Mouse (Mus musculus) T-helper 1 cell (primary cell): ENCODE measurements at regions not wholly inside any gene's neighbourhood (a gene's known extent, or its start where the extent isn't known, plus 50 kb on each side); places are given as distances from the start of the nearest gene placed in this dataset.

Source experiments
- in situ Hi-C: fragments of 300-600 bp; cut with MboI, MseI; formaldehyde crosslinking; loops from one replicate; pipeline ENCODE4 v1.15.1; 2025; ENCODE audit warnings: high pct_unique_total_duplicates

DNA sequence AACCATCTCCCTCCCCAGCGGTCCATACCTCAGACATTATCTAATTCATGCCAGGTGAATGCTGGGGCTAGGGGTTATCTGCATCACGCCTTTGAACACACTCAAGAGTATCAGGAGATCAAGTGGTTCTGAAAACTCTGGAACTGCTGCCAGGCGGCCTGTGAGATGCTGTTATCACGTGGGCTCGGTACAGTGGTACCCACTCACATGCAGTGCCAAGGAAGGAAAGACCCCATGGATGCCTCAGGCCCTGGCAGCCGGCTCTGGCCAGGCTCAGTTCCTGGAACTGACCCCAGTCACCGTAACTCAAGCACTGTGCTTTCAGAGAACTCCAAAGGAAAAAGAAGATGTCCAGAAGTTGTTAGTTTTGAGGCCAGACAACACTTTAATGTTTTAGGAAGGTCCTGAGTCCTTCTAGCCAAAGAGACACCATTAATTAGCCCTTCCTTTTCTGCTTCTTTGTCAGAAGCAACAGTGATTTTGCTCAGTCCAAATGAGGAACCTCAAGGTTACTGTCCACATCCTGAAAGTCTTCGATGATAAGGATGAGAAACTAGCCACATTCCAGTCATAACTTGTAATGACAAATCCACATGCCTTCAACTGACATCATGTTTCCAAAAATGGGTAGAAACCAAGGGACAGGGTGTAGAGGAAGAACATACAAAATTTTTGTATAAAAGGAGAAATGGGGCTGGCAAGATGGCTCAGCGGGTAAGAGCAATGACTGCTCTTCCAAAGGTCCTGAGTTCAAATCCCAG is 126.1 kb downstream of the Zbtb18 start:
- in situ Hi-C loops, result no loop called here

DNA sequence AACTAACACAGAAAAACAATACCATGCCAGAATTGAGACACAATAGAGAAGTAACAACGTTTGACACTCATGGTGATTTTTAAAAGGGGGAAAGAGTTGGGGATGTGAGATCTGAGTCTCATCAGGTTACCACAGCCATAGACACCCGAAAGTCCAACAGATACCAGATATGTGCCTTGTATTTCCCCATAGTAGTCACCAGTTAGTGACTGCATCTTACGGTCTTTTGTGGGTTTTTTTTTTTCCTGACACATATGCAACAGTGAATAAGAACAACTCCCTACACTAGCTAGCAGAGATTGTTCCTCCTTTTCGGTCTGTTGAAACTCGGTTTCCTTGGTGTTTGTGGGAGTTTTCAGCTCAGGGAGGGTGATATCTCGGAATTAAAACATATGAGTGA is 127.4 kb downstream of the Zbtb18 start:
- in situ Hi-C loops, result no loop called here

DNA sequence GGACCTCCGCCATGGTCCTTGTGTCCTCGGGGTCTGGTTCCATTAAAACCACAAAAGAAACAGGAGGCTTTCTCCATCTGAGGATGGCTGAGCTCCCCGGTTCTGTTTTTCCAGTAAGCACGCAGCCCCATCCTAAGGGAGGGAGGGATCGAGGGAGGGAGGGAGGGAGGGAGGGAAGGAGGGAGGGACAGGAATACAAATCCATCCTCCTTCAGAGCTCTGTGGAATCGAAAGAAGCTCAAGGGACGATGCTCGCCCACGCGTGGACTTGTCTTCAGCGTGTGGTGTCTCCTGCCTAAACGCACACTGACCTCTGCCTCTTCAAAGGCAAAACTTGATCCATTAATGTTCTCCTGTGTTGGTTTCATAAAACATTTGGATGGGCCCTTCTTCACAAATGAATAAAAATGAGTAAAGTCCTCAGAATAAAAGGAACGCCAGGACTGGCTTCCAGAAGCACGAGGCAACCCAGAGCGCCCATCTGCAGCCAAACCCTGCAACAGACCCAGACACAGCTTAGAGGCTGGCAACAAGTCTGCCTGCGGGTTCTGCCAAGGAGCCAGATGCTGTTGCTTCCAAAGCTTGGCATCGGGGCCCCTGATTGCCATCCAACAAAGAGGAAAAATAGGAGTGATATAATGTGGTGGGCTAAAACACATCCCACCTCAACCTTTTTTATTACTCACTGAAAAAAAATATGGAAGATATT is 131.0 kb downstream of the Zbtb18 start:
- in situ Hi-C loops, result no loop called here

DNA sequence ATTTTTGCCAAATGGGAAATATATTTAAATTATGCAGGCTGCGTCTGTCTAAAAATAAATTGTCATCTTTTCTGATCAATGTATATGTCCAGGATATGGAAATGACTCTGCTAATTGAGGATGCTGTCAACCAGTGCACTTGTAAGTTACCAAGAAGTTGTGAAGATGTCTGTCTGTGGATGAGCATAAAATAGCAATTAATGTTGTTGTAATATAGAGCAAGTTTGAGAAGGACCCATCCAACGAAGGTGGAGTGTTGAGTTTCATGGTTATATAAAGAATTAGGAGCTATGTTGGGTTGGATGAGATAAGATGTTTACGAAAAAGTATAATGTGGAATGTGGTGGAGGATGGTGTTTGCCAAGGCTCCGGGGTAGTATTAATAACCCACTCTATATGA is 131.6 kb downstream of the Zbtb18 start:
- in situ Hi-C loops, result no loop called here

DNA sequence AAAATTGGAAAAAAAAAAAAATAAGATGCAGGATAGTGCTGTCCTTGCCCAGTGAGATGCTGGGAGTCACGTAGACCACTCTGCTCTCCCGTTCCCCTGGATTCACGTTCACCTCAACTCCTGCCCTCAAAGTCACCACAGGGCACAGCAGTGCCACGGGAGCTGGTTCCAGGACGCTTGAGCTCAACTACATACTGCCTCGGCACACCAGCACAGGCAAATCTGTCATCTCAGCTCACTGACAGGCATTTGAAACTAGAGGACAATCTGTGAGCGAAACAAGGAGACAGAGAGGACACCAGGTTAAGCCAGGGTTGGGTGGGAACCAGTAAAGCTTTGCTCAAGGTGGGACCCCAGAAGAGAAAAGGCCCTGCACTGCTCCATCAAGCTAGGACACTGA is 132.2 kb downstream of the Zbtb18 start:
- in situ Hi-C loops, result no loop called here

DNA sequence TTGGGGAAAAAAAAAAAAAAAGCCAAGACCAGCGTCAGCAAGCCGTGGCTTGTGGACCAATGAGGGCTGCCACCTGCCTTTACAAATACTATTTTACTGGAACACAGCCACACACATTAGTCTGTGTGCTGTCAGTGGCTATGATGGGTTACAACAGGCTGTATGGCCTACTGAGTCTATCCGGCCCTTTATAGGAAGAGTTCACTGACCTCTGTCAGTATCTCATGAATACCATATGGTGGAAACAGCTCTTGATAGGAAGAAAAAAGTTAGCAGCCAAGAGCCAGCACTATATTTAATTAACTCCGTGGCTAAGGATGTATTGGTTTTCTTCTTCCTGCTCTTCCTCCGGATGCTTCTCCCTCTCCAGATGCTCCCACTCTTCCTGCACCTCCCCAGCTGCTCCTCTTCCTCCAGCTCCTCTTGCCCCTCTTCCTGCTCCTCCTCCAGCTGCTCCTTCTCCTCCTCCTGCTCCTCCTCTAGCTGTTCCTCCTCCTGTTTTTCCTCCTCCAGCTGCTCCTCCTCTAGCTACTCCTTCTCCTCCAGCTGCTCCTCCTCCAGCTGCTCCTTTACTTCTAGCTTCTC is 142.2 kb downstream of the Zbtb18 start:
- in situ Hi-C loops, result no loop called here

DNA sequence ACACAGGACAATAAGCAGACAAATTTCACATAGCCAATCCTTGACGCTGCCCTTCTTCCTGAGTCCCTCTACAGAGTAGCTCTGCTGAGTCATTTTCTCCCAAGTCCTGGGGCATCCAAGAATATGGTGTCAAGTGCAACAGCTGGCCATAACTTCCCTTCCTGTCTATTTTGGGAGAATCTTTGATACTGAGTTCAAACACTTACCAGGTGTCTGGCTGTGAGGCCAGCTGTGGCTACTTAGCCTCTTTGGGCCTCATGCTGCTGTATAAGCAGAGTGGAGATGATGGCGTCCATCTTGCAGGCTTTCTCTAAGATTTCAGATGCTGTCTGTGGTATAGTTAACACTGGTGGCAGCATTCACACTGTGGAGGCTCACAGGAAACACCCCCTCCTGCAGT is 143.2 kb downstream of the Zbtb18 start:
- in situ Hi-C loops, result no loop called here

DNA sequence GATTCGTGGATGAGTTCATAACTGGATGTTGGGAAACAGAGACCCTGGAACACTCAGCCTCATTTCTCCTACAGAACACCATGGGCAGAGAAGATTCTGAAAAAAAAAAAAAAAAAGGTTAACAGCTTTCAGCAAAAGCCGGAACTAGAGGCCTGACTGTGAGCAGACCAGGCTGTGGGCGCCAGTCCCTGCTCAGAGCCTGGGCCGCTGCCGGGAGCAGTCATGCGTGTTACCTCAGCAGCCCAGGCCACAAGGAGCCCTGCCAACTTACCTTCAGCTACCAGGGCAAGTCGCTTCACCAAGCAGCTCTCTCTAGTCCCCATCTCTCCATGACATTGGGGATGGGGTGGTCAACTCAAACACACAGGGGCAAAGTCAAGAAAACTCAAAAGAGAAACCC is 140.6 kb upstream of the 1700016C15Rik start:
- in situ Hi-C loops, result no loop called here

DNA sequence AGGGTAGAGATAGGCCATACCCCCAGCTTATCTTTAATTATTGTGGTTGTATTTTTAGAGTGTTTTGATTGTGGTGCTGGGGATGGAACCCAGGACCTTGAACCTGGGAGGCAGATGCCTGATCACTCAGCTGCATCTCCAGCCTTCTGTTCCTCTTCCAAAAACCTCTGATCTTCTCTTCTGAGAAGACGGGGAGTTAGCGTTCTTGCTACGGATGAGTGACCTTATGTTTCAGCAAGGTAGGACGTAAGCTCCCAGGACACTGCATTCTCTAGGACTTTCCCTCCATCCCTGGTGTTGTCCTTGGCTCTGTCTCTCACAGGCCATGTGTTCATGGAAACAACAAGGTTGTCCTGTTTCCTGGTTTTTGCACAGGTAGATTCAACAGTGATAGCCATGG is 140.0 kb upstream of the 1700016C15Rik start:
- in situ Hi-C loops, result no loop called here

DNA sequence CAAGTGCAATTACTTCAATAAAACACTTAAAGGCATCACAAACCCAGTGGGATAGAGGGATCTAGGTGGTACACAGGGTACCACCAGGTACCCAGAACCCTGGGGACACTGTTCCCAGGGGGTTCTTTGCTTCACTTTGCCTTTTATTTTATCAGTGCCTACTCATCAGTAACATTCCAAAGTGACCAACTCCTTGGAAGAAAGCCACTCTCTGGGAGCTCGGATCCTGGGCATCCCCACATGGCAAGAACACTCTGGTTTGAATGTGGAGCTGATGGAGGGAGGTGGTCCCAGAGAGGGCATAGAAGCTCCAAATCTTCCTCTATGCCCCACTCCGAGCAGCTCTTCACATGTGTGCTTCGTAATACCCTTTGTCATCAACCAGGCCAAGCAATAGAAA is 137.9 kb upstream of the 1700016C15Rik start:
- in situ Hi-C loops, result no loop called here

DNA sequence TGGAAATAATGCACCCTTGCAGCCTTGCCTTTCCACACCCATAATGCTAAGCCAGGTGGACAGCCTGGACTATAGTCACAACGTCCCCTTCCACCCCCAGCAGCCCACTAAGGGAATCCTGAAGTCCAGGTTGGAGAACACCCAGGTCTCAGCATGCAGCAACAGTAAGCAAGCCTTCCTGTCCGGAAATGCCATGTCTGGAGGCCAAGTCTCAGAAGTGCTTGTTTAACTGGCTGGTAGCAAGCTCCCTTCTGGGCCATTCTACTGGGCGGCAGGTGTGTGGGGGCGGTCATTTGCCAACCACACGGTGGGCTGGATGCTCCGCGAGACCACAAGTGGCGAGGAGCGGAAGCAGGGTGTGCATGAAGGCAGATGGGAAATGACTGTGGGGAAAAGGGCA is 137.3 kb upstream of the 1700016C15Rik start:
- in situ Hi-C loops, result no loop called here

DNA sequence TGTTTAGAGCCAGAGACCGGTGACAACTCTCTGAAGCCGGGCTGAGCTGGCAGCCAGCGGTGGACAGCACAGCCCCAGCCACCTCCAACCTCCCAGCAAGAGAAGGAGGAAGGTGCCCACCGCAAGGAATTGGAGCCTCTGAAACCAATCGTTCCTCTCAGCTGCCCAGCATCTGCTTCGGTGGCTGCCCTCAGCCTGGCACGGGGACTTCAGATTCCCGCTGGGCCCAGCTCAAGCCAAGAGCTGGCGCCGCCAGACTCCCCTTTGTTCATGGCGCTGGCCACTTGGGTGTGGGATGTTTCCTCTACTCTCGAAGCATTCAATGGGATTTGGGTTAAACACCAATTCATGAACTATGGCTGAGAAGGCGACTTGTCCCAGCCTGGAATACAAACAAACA is 135.3 kb upstream of the 1700016C15Rik start:
- in situ Hi-C loops, result no loop called here

DNA sequence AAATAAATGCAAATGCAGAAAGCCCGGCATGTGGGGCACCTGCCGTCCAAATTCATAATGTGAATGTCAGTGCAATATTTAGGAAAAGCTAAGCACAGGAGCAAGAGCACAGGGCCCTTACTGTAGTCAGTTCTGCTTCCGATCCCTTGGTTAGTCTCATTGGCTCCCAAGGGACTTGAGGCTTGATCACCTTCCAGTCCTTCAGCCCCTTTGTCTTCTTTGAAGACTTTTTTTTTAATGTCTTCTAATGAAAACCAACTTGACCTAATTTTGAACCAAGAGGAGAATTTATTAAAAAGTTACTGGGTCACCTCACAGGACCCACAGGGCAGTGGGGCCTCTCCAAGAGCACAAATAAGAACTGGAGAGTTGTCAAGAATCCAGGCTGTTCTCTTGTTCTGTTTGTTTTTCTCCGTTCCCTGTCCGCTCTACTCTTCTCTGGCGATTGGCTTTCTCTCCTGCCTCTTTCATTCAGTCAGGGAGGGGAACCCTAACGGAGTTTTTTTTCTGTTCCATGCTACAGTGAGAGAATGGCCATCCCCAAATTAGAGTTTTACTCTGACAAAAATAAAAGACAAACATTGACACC is 134.2 kb upstream of the 1700016C15Rik start:
- in situ Hi-C loops, result no loop called here

DNA sequence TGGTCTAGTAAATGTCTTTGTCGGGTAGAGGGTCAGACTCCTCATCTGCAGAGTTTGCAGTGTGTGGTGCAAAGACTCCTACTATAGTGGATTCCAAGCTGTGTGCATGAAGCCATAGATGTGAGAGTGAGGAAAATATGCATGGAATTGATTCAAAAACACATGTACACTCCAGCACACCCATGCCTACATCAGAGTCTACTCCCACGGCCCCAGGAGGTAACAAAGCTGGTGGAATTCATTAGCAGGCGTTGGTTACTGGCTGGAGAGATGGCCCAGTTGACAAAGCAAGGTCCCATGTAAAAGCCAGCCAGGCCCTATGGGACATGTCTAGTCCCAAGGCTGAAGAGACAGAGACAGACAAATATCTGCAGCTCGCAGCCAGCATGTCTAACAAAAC is 132.6 kb upstream of the 1700016C15Rik start:
- in situ Hi-C loops, result no loop called here

DNA sequence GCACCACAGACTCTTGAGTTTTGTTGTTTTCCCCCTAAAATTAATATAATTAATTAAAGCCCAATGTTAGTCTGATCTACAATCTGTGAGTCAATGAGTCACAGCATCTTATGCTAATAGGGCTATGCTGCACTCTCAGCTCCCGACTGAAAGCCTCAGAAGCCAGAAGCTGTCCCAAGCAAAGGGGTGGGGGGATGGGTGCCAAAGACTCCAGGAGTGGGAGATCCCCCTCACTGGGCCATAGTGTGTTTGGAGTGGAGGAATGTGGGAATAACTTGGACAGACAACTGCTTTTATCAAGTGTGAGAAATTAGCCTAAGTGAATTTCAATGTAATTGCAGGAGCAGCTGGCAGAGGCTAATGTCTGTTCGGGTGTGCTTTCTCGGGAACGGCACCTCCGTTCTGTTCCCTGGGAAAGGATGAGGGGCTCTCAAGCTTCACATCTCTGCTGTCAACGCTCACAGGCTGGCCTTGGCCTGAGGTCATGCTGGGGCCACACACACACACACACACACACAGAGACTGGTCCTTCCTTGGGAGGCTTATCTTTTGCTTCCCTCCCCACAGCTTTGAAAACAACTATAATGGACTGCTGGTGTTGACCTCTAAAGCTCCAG is 124.2 kb upstream of the 1700016C15Rik start:
- in situ Hi-C loops, result loop anchor here (5.0 kb wide), 1 partner anchor 72 kb away; no protein-coding TSS in a partner anchor

DNA sequence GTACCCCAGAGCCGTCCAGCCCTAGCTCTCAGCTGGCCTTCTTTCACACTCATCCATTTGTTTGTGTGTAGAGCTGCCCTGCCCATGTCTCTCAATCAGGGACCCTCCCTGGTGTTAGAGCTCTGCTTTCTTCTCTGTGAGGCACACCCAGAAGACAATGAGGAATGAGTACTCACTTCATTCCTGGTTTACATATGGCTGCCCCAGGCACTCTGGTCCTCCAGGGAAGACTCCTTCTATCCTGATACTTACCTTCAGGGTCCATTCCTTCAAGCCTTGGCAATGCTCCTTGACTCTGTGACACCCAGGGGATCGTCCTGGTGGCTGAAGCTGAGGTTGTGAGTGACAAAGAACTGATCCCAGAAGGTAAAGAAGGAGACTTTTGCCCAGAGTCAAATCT is 122.0 kb upstream of the 1700016C15Rik start:
- in situ Hi-C loops, result loop anchor here (5.0 kb wide), 1 partner anchor 70 kb away; no protein-coding TSS in a partner anchor

DNA sequence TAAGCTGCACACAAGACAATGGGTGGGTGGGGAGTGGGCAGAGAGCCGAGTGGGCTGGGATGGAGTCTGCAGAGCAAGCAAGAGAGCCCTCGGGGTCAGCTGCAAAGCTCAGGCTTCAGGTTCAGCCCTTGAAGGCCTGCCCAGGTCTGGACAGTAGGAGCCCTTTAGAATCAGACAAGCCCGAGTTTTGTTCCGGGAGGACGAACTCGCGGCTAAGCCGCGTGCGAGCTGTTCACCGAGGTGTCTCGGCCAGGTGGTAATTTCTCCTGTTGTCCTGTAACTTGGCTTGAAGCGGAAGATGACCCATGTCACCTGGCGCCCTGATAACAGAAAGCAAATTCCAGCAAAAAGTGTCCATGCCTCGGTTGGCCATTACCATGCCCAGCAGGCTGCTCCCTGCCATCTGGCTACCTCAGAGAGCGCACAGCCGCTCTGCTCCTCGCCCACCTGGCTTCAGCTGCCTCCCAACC is 121.0 kb upstream of the 1700016C15Rik start:
- in situ Hi-C loops, result loop anchor here (5.0 kb wide), 1 partner anchor 69 kb away; no protein-coding TSS in a partner anchor

DNA sequence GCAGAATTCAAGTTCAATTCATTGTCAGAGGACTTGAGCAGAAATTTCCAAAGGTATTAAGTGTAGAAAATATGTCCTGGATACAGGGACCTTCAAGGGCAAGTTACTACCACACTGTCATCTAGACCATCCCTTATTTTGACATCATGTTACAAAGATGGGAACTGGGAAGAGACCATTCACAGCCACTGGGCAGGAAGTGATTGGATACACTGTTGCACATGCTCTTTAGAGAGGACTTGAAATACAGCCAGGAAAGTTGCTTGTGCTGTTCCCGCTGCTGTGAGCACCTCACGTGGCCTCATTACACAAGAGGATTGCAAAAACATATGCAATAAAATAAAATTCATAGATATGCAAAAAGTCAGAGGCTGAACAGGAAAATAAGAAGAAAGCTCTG is 120.4 kb upstream of the 1700016C15Rik start:
- in situ Hi-C loops, result loop anchor here (5.0 kb wide), 1 partner anchor 68 kb away; no protein-coding TSS in a partner anchor

DNA sequence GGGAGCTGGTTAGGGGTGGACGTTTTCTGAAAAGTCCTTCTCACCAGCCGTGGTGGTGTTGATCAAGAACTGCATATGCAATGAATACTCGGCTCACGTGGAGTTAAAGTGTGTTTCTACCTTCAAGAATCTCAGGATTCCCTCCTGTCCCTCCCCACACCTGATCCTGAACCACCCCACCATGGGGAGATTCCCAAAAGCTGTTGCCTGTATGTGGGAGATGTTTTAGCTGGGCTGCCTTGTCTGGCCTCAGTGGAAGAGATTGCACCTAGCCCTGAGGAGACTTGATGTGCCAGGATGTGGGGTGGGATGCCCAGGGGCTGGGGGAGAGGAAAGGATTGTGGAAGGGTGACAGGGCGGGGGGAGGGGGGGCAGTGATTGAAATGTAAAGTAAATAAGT is 119.9 kb upstream of the 1700016C15Rik start:
- in situ Hi-C loops, result loop anchor here (5.0 kb wide), 1 partner anchor 68 kb away; no protein-coding TSS in a partner anchor

DNA sequence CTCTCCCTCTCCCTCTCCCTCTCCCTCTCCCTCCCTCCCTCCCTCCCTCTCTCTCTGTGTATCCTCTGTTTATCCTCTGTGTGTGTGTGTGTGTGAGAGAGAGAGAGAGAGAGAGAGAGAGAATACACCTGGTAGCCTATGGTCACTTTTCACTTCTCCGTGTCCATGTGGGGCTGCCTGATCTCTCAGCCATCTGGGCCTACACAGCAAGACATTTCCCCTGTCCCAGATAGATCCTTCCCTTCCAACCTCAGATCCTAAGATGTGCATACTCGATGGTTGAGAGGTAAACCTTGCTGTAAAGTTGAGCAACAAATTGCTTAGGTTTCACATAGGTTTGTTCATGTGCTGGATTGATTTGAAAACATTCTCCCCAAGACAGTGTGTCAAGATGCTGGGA is 119.5 kb upstream of the 1700016C15Rik start:
- in situ Hi-C loops, result no loop called here

DNA sequence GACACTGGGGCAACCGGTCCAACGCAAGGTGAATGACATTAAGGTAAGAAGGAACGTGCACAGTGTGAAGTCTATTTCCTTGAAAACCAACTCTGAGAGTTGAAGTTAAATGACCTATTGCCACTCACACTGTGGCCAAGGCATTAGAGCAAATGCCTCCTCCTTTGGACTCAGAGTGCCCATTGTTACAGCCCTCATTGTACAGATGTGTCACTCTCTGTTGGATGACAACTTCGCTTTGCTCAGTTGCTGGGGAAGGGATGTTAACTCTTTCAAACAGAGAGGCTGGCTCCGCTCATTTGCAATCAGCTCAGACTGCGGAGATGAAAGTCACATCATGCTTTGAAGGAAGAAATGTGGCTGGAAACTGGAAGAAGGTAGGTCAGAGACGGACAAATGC is 117.1 kb upstream of the 1700016C15Rik start:
- in situ Hi-C loops, result no loop called here

DNA sequence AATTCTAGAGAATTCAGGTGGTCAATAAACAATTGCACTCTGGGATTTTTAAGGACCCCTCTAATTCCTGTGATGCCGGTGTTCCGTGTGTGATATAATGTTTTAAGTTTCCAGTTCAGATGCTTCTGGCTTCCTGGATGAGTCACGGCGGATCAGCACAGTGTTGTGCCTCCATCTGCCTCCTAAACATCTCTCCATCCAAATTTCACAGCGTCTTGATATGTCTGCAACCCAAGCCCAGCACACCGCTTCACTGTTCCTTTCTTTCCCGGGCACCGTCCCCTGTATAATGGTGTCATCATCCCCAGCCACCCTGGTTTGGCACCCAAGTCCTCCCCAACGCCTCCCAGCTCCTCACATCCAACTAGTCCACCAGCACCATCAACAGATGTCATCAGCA is 114.0 kb upstream of the 1700016C15Rik start:
- in situ Hi-C loops, result no loop called here
